Mouse (Mus musculus): ENCODE measurements around the gene Taar1.

DNA sequence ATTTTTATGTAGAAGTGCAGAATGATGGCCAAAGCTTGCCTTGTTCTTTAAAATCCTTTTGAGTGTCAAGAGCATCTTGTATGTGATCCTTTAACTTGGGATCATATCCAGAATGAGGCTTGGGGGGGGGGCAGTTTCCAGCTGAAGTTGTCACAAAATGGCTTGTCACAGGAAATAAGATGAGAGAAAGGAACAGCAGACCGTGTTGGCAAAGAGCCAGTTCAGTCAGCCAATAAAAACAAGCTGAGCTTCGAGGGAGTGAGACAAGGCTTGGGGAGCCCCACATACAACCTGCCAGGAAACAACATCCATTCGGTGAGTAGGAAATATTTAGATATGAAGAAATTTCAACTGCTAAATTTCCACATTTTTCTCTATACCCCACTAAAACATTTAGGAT is 43.3 kb downstream of the Taar1 start:
- TF ChIP-seq CTCF (IDR thresholded peaks at IDR 0.05; ENCODE audit: low read depth) = no peak
- no peak for TF ChIP-seq EP300 (optimal IDR thresholded peaks at IDR 0.05)
